Mouse (Mus musculus) kidney, embryonic 14.5 days (tissue): Measurements from ENCODE around the gene Plekhn1. TPM values are rescaled to one million over a fixed set of nuclear protein-coding genes. Genes with fewer than 3 reads are reported as not detected.

ENCODE experiments used
- ATAC-seq: fragments of 200-750 bp; cut with Nextera tagmentation; 2 replicates; pipeline ENCODE4 v1.8.0; 2017; ENCODE audit warnings: moderate number of reproducible peaks, mild to moderate bottlenecking, moderate TSS enrichment, moderate library complexity; ENCODE audit not compliant: low FRiP score, low TSS enrichment
- H3K27ac ChIP-seq: fragments of 300-500 bp; sonication (generic); 2 replicates; pipeline ENCODE4 v1.5.1; 2014; ENCODE audit warnings: low read depth, mild to moderate bottlenecking, low read length, moderate library complexity, mixed read lengths
- H3K27me3 ChIP-seq: fragments of 300-500 bp; sonication (generic); 2 replicates; pipeline ENCODE4 v1.6.1; 2014; ENCODE audit warnings: mild to moderate bottlenecking, low read length; ENCODE audit not compliant: control insufficient read depth, insufficient read depth
- H3K36me3 ChIP-seq: fragments of 300-500 bp; sonication (generic); 2 replicates; pipeline ENCODE4 v1.6.1; 2014; ENCODE audit warnings: low read length, mixed read lengths; ENCODE audit not compliant: control insufficient read depth, insufficient read depth
- H3K4me1 ChIP-seq: fragments of 300-500 bp; sonication (generic); 2 replicates; pipeline ENCODE4 v1.6.1; 2014; ENCODE audit warnings: low read length, mixed read lengths; ENCODE audit not compliant: control insufficient read depth, insufficient read depth
- H3K4me2 ChIP-seq: fragments of 300-500 bp; sonication (generic); replicated peaks from 2 replicates; pipeline ENCODE4 v1.6.1; 2014; ENCODE audit warnings: low read depth, mild to moderate bottlenecking, low read length
- H3K4me3 ChIP-seq: fragments of 300-500 bp; sonication (generic); 2 replicates; pipeline ENCODE4 v1.5.1; 2014; ENCODE audit warnings: mild to moderate bottlenecking, low read length
- H3K9ac ChIP-seq: fragments of 300-500 bp; sonication (generic); 2 replicates; pipeline ENCODE4 v1.6.1; 2014; ENCODE audit warnings: low read depth, mild to moderate bottlenecking, low read length, moderate library complexity
- H3K9me3 ChIP-seq: fragments of 300-500 bp; sonication (generic); 2 replicates; pipeline ENCODE4 v1.6.1; 2016; ENCODE audit warnings: low read length; ENCODE audit not compliant: control insufficient read depth
- WGBS: fragments of 180-500 bp; shearing (Covaris S2); extraction: QIAGEN DNeasy Blood & Tissue Kit; methylation state at CpG from one replicate; pipeline ENCODE4 v1.1.7; 2014; 5-methylcytosine and 5-hydroxymethylcytosine counted together
- microRNA-seq: library from miRNA; unstranded; fragments of <30 nt; microRNA quantifications from one replicate; pipeline ENCODE4, GENCODE M21; 2016
- polyA plus RNA-seq: library from polyadenylated mRNA; unstranded; fragments of >200 nt; fragmentation: Nextera tagmentation; extraction: Ambion mirVana; gene quantifications from 2 replicates; pipeline ENCODE4 v1.2.1, GENCODE M21; 2014

Gene Plekhn1
- polyA plus RNA-seq, 1 experiment from 2014 or later = 20.3 TPM

- H3K4me2 ChIP-seq = no peak overlapping the region
- ATAC-seq = no peak
Observed at GRCm38 (mm10) chr4:156171828-156172227, 62.8 kb downstream of the Plekhn1 start.

More at GRCm38 (mm10) chr4:156171828-156172227, 62.8 kb downstream of the Plekhn1 start:
- H3K27ac ChIP-seq = no peak overlapping the region
- H3K9me3 ChIP-seq = no peaks in the 10 kb centered on the region
- no peak overlapping the region for H3K4me3 ChIP-seq
- WGBS = 95% methylated on average over 11 of the region's 11 CpGs
- H3K27me3 ChIP-seq = no peaks in the 10 kb centered on the region
- H3K36me3 ChIP-seq = peaks cover 98% of the 10 kb centered on the region
- H3K4me1 ChIP-seq = no peaks in the 10 kb centered on the region
- no peak overlapping the region for H3K9ac ChIP-seq

Small RNA genes within 50 kb of the gene (microRNA-seq; reads per million reads assigned to microRNA genes)
- gene Mir7658 = 4.6 reads per million, percentile 19 among the genes with 10 or more reads in this experiment

Other genes starting within 250 kb of the Plekhn1 start
- gene B3galt6, start 242.2 kb downstream of the Plekhn1 start, polyA plus RNA-seq = 20.0 and 20.8 TPM in 2 replicates
- 131 and 165 TPM in 2 replicates for gene Sdf4, start 242.0 kb downstream of the Plekhn1 start, polyA plus RNA-seq
- 0.76 and 0.77 TPM in 2 replicates for gene Tnfrsf4, start 221.0 kb downstream of the Plekhn1 start, polyA plus RNA-seq
- 2.3 and 2.8 TPM in 2 replicates for gene Tnfrsf18, start 208.7 kb downstream of the Plekhn1 start, polyA plus RNA-seq
- gene Ttll10, start 175.4 kb downstream of the Plekhn1 start, polyA plus RNA-seq = 3.5 and 6.0 TPM in 2 replicates
- 30.2 and 47.3 TPM in 2 replicates for gene 9430015G10Rik, start 124.9 kb downstream of the Plekhn1 start, polyA plus RNA-seq
- 0.35 and 0.57 TPM in 2 replicates for gene Rnf223, start 104.3 kb downstream of the Plekhn1 start, polyA plus RNA-seq
- 61.6 and 83.9 TPM in 2 replicates for gene Agrn, start 37.4 kb downstream of the Plekhn1 start, polyA plus RNA-seq
- 0.36 TPM in 1 of 2 replicates, not detected in the other for gene Isg15, start 34.0 kb downstream of the Plekhn1 start, polyA plus RNA-seq
- gene AW011738, start 31.6 kb downstream of the Plekhn1 start, polyA plus RNA-seq = 1.0 and 1.6 TPM in 2 replicates
- gene Perm1, start 19.0 kb downstream of the Plekhn1 start, polyA plus RNA-seq = 0.67 and 0.92 TPM in 2 replicates
- 79.7 and 109 TPM in 2 replicates for gene Noc2l, start 1.2 kb upstream of the Plekhn1 start, polyA plus RNA-seq
- 0.18 and 0.20 TPM in 2 replicates for gene Samd11, start 20.8 kb upstream of the Plekhn1 start, polyA plus RNA-seq
- not detected in 2 replicates for gene Vmn2r-ps159, start 96.2 kb upstream of the Plekhn1 start, polyA plus RNA-seq